Mouse (Mus musculus) heart, embryonic 11.5 days (tissue): ENCODE results near the gene Lrrc37a. TPM values are rescaled to one million over a fixed set of nuclear protein-coding genes. Genes with fewer than 3 reads are reported as not detected.

Experiments used
- ATAC-seq: fragments of 200-750 bp; cut with Nextera tagmentation; replicated peaks from 2 replicates; pipeline ENCODE4 v1.8.0; 2017; ENCODE audit warnings: moderate library complexity; ENCODE audit not compliant: insufficient number of reproducible peaks, low FRiP score, low TSS enrichment
- H3K27ac ChIP-seq: fragments of 300-500 bp; sonication (generic); 2 replicates; pipeline ENCODE4 v1.5.1; 2014; ENCODE audit warnings: mild to moderate bottlenecking, low read depth, low read length
- H3K27me3 ChIP-seq: fragments of 300-500 bp; sonication (generic); 2 replicates; pipeline ENCODE4 v1.6.1; 2014; ENCODE audit warnings: mild to moderate bottlenecking, low read length, mixed read lengths; ENCODE audit not compliant: control insufficient read depth, insufficient read depth
- H3K36me3 ChIP-seq: fragments of 300-500 bp; sonication (generic); 2 replicates; pipeline ENCODE4 v1.6.1; 2014; ENCODE audit warnings: mild to moderate bottlenecking, low read length, moderate library complexity, mixed read lengths; ENCODE audit not compliant: control insufficient read depth, insufficient read depth
- H3K4me1 ChIP-seq: fragments of 300-500 bp; sonication (generic); 2 replicates; pipeline ENCODE4 v1.6.1; 2014; ENCODE audit warnings: low read length; ENCODE audit not compliant: control insufficient read depth, insufficient read depth
- H3K4me2 ChIP-seq: fragments of 300-500 bp; sonication (generic); 2 replicates; pipeline ENCODE4 v1.6.1; 2014; ENCODE audit warnings: mild to moderate bottlenecking, moderate library complexity
- H3K4me3 ChIP-seq: fragments of 300-500 bp; sonication (generic); 2 replicates; pipeline ENCODE4 v1.5.1; 2014; ENCODE audit warnings: low read depth, low read length
- H3K9ac ChIP-seq: fragments of 300-500 bp; sonication (generic); 2 replicates; pipeline ENCODE4 v1.6.1; 2014; ENCODE audit warnings: mild to moderate bottlenecking, low read depth, low read length, moderate library complexity
- H3K9me3 ChIP-seq: fragments of 300-500 bp; sonication (generic); replicated peaks from 2 replicates; pipeline ENCODE4 v1.6.1; 2016; ENCODE audit warnings: low read length; ENCODE audit not compliant: control insufficient read depth
- WGBS: fragments of 180-500 bp; shearing (Covaris S2); extraction: QIAGEN DNeasy Blood & Tissue Kit; methylation state at CpG from one replicate; pipeline ENCODE4 v1.1.7; 2014; ENCODE audit not compliant: insufficient replicate concordance; 5-methylcytosine and 5-hydroxymethylcytosine counted together
- polyA plus RNA-seq: library from polyadenylated mRNA; unstranded; fragments of >200 nt; fragmentation: Nextera tagmentation; extraction: Ambion mirVana; gene quantifications from 2 replicates; pipeline ENCODE4 v1.2.1, GENCODE M21; 2014

The Lrrc37a gene
- polyA plus RNA-seq, 1 experiment from 2014 or later = not detected

DNA sequence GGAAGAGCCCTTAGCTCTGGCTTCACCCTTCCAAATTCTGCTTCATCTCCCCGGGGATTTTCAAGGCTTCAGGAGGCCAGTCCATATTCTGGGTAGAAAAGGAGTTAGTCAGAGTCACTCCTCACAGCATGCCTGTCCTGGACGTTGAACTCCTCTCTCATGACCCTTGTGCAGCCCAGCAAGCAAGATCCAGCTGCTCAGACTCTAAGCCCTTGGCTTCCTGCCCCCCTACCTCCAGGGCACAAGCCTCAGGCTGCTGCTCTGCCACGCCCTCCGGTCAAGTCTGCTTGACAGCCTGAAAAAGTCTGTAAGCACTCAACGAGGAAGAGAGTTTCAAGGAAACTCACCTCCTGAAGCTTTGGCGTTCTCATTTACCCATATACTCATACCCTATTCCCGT, 97.8 kb downstream of the Lrrc37a start:
- 75% methylated on average over 7 of the region's 7 CpGs for WGBS
- ATAC-seq = no peak
- H3K27ac ChIP-seq = no peak overlapping the region

DNA sequence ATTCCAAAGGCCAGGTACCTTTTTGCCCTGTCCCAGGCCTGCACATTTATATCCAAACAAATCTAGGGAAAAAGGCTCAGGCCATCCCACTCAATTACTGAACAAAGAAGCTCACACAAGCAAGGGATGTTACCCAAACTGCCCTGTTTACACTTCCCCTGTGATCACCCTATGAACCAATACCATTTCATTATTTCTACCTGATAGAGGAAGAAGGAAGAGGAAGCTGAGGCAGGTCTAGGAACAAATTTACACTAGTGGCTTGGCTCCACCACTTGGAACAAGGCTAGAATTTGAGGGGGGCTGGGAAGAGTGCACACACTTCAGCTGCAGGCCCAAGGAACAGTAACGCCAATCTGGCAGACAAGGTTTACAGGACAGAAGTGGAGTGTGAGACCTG, 98.6 kb downstream of the Lrrc37a start:
- ATAC-seq = no peak
- 86% methylated on average over 1 of the region's 1 CpGs for WGBS
- H3K9me3 ChIP-seq = no peaks in the 10 kb centered on the region

More for the DNA sequence above, 97.8 kb downstream of the Lrrc37a start:
- Histone ChIP-seq H3K4me3 (no peak overlapping the region), H3K36me3 (peaks cover 7% of the 10 kb centered on the region; the same call in 1 of the 2 replicates), H3K9me3 (no peaks in the 10 kb centered on the region), H3K4me2 (no peak overlapping the region), H3K4me1 (0 out of 2 replicates have a peak, but pooled peaks cover 3% of the 10 kb centered on the region), H3K27me3 (no peaks in the 10 kb centered on the region), H3K9ac (no peak overlapping the region)

GRCm38 (mm10) chr11:103404618-103405017, 99.8 kb downstream of the Lrrc37a start:
- no peak overlapping the region for H3K9ac ChIP-seq
- no peaks in the 10 kb centered on the region for H3K27me3 ChIP-seq
- no peak overlapping the region for H3K4me3 ChIP-seq
- no peak overlapping the region for H3K4me2 ChIP-seq
- no peak overlapping the region for H3K27ac ChIP-seq
- no peaks in the 10 kb centered on the region for H3K4me1 ChIP-seq
- no peaks in the 10 kb centered on the region for H3K9me3 ChIP-seq
- peaks cover 7% of the 10 kb centered on the region; the same call in 1 of the 2 replicates for H3K36me3 ChIP-seq
- no peak for ATAC-seq

More for the DNA sequence above, 98.6 kb downstream of the Lrrc37a start:
- Histone ChIP-seq H3K4me2 (no peak overlapping the region), H3K4me1 (no peaks in the 10 kb centered on the region), H3K36me3 (peaks cover 7% of the 10 kb centered on the region; the same call in 1 of the 2 replicates), H3K4me3 (no peak overlapping the region), H3K27ac (no peak overlapping the region), H3K9ac (no peak overlapping the region), H3K27me3 (no peaks in the 10 kb centered on the region)

DNA sequence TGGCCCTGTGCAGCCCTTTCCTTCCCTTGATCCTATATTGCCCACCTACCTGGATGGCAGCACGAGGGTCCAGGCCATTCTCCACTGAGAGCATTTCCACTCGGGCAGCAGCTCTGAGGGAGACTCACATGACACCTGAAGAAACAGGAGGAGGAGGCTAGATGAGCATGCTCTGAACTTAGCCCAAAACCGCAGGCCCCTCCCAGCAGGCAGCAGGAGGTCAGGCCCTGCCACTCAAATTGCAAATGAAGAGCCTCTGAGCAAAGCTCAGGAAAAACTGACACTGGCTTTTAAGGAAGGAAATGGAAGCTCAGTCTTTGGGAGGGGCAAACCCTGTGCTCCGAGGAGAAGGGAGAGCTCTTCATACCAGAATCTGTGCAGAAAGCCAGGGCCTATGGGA, 100.6 kb downstream of the Lrrc37a start:
- Histone ChIP-seq H3K4me1 (no peaks in the 10 kb centered on the region), H3K9me3 (no peaks in the 10 kb centered on the region), H3K36me3 (peaks cover 7% of the 10 kb centered on the region; the same call in 1 of the 2 replicates), H3K4me2 (no peak overlapping the region), H3K27me3 (no peaks in the 10 kb centered on the region), H3K27ac (no peak overlapping the region), H3K4me3 (no peak overlapping the region), H3K9ac (no peak overlapping the region)
- ATAC-seq = no peak
- 55% methylated on average over 4 of the region's 4 CpGs for WGBS

GRCm38 (mm10) chr11:103402738-103403137, 101.7 kb downstream of the Lrrc37a start:
- no peaks in the 10 kb centered on the region for H3K9me3 ChIP-seq
- 87% methylated on average over 5 of the region's 5 CpGs for WGBS
- H3K4me2 ChIP-seq = no peak overlapping the region
- H3K27ac ChIP-seq = no peak overlapping the region
- H3K36me3 ChIP-seq = peaks cover 7% of the 10 kb centered on the region; the same call in 1 of the 2 replicates
- H3K27me3 ChIP-seq = no peaks in the 10 kb centered on the region
- no peak for ATAC-seq
- no peak overlapping the region for H3K4me3 ChIP-seq
- no peak overlapping the region for H3K9ac ChIP-seq
- no peaks in the 10 kb centered on the region for H3K4me1 ChIP-seq

DNA sequence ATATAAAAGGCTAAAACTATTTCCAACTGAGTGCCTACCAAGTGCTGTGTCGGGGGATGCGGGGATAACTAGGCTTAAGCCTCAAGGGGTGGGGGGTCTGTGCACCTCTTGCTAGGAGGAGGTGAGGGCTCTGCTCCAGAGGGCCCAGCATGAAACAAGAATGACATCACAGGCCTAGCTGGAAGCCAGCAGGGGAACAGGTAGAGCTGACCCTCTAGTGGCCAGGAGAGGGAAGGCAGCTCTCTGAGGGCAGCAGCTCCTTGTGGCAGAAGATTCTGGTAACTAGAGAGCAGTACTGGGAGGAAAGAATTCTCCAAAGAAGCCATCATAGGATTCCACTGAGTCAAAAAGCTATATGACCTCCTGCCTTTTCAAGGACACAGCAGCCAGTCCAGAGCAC, 102.2 kb downstream of the Lrrc37a start:
- Histone ChIP-seq H3K27me3 (no peaks in the 10 kb centered on the region), H3K27ac (no peak overlapping the region), H3K36me3 (peaks cover 7% of the 10 kb centered on the region; the same call in 1 of the 2 replicates), H3K4me1 (no peaks in the 10 kb centered on the region), H3K4me3 (no peak overlapping the region), H3K9me3 (no peaks in the 10 kb centered on the region), H3K9ac (no peak overlapping the region), H3K4me2 (no peak overlapping the region)
- ATAC-seq = no peak
- 50% methylated on average over 2 of the region's 2 CpGs for WGBS

Other genes starting within 250 kb of the Lrrc37a start
- gene Map3k14, start 237.1 kb downstream of the Lrrc37a start, polyA plus RNA-seq = 1.4 and 1.7 TPM in 2 replicates
- 3.4 and 4.4 TPM in 2 replicates for gene Arhgap27, start 140.9 kb downstream of the Lrrc37a start, polyA plus RNA-seq
- gene Plekhm1, start 91.9 kb downstream of the Lrrc37a start, polyA plus RNA-seq = 4.4 and 5.2 TPM in 2 replicates
- gene Gm884, start 116.5 kb upstream of the Lrrc37a start, polyA plus RNA-seq = not detected in 2 replicates
- gene Lyzl6, start 134.3 kb upstream of the Lrrc37a start, polyA plus RNA-seq = not detected in 2 replicates
- 0.16 and 0.23 TPM in 2 replicates for gene Rprml, start 145.0 kb upstream of the Lrrc37a start, polyA plus RNA-seq
- gene Gosr2, start 193.3 kb upstream of the Lrrc37a start, polyA plus RNA-seq = 61.6 and 79.2 TPM in 2 replicates
- 0.90 and 1.3 TPM in 2 replicates for gene Wnt9b, start 245.2 kb upstream of the Lrrc37a start, polyA plus RNA-seq